Mouse (Mus musculus) left cerebral cortex, adult 18-20 months (tissue): ENCODE data around the gene Ccser1. TPM values are rescaled to one million over a fixed set of nuclear protein-coding genes. Genes with fewer than 3 reads are reported as not detected.

Experiments
- DNase-seq, 2 experiments: peaks; one replicate each; pipeline ENCODE4 v3.0.0; 2021 to 2022; ENCODE audit warnings: low spot score in 2 of 2, mixed read lengths in 1 of 2
- long read RNA-seq, 2 experiments: library from polyadenylated mRNA; stranded (forward); transcript quantifications; one replicate each; pipeline ENCODE4 v2.0.0; 2021
- total RNA-seq, 2 experiments: library from RNA; stranded (reverse); gene quantifications; 2 replicates each; pipeline ENCODE4 v1.2.3; 2021

Ccser1 gene
- 10 to 100 TPM; 29.7 to 30.9 TPM for total RNA-seq
- long read RNA-seq, experiment 1, partial matches to known transcripts, result 1 of 4 reads
- long read RNA-seq, experiment 1, other reads (novel, unspliced or antisense), result 3 of 4 reads
- long read RNA-seq, experiment 2, partial matches to known transcripts, result 1 of 6 reads
- long read RNA-seq, experiment 2, other reads (novel, unspliced or antisense), result 5 of 6 reads

DNA sequence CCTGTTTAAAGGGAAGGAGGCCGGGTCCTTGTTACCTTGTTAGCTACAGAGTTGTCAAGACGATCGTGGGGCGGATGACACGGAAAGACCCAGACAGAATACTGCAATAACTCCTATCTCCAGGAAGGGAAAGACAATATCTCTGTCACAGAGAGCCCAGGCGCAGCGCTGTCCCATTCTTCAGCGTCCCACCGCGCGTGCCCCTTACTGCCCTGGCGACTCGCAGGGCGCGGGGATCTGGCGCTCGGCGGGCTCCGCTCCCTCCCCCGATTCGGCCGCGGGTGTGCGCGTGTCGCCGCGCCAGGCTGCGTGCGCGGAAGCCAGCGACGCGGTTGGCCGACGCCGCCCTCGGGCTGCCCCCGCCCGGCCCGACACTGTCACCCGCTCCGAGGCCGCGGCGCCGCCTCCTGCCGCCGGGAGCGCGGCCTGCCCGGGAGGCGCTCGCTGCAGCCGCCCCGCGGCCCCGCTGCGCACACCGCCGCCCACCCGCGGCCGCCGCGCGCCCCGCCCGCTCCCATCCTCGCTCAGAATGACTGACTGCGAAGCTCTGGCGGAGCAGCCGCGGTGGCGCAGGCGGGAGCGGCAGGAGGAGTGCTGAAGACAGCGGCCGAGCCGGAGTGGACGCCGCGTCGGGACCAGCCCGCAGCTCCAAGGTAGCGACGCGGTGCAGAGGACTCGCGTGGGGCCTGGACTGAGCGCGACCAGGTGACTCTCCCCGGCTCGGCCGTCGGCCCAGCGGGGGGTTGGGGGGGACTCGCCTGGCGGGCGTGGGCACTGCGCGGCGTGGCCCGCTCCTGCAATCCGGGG, at the start of gene Ccser1:
TSS of gene Ccser1 (plus strand) at position 376 of the 807 bp plus-strand sequence.
- DNase-seq, result peak; percentile 63 to 81

DNA sequence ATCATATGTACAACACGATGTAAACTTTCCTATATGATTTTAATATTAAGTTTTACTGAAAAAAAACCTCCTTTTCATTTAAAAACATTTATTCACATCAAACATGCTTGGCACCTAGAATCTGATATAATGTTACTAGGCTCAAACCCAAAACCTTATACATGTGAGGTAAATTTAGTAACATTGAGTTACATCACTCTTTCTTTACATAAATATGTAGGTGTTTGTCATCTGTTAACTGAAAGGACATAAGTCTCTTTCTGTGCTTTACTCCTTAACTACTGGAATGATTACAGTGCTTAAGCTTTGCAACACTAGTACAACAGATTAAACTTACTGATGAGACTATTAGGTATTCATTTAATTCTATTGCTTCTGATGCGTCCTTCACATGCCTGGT, 43.7 kb upstream of the Ccser1 start:
- no peak for DNase-seq

DNA sequence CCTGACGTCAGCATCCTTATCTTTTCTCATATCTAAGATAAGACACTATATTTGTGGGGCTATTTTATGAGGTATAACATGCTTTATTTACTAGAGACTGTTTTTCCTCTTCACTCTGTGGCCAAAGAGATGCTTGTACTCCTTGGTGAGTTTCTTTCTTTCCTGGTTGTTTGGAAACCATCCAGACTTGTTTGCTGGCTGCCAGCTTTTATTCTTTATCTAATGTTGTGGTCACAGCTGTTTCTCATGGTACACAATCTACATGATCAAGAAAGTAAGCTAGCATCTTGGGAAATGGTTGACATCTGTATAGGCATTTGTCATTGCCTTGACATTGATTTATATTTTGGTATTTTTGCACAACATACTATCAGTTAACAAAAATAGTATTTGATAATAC, 37.1 kb upstream of the Ccser1 start:
- no peak for DNase-seq

DNA sequence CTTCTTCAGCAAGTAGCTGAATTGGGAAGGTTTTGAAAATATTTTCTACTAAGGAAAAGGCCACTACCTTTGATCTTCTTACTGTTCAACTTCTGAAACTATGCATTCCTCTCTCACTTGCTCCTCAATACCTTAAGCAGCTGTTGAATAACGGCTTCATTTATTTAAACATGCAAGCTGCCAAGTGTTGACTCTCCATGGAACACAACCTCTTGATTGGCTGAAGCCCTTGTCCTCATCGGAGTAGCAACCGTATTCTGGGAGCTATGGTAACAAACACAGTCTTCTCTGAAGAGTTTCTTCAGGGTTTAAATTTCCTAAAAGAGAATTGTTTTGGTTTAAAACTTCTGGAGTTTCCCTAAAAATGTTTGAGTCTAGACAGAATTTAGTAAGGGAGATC, 27.2 kb upstream of the Ccser1 start:
- DNase-seq, result no peak

DNA sequence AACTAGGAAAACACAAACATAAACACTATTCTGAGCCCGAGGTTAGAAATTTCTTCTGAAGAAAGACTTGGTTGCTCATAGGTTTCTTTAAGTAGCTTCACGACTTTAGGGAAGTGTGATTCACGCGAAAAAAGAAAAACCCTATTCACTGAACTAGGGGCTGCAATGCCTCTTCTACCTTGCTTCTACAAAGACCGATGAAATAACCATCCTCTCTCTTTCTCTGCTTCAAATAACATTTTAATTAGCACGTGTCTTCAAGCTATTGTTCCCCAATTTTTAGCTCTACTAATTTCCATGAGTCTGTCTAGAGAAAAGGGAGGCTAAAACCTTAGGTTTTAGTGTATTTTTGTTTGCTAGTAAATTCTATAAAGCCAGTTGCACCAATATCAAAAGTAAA, 25.5 kb upstream of the Ccser1 start:
- no peak for DNase-seq

DNA sequence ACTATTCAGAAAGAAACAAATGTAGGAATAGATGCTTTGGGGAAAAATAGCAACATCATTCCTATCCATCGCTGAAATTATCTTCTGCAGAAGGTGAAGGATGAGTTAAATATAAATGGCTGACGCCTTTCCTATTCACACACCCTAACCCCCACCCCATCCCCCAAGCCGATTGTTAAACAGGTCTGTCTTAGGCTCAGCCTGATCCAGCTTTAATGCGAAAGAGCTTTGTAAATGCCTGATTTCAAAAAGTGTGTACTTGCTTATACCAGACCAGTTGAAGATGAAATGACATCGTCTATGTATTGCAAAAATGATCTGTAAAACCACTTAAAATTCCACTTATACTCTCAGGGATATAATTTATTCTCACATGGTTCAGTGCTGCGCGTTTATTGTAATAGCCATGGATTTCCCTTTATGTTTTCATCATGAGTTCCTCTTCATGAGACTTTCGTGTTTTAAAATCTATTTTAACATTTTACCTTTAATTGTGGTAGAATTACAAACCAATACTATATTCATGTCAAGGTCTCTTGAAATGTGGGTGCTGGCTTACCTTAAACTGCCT, 25.0 kb upstream of the Ccser1 start:
- DNase-seq, result no peak

DNA sequence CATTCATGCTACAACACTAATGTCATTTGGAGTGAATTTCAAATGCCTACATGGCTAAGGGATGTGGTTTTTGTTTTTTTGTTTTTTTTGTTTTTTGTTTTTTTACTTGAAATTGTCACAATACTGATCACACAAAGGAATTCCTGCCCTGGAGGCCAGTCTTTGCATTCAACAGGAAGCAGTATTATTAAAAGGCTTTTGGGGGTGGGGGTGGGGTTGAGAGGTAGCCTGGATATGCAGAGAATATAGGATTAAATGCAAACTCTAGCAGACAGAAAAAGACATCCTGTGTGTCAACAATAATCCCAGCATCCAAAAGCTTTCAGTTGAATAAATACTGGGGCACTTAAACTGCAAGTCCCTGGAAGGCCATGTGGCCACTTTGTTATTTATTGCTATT, 24.4 kb upstream of the Ccser1 start:
- DNase-seq, result no peak

DNA sequence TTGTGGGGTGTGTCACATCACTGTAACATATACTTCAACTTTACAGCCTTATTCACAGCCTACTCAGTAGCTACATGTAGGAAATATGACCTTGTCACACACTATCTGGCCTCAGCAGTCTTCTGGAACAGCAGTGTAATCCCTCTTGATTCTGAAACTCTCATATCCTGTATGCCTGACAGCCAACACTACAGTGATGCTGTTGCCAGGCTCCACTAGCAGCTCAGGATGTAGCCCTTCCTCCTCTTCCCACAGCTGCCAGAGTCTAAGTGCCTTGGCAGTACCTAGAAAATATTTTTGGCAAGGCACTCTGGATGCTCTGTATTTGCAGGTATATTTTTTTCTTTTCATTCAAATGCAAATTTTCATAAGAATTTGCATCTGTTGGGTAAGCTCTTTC, 18.0 kb upstream of the Ccser1 start:
- DNase-seq, result no peak

DNA sequence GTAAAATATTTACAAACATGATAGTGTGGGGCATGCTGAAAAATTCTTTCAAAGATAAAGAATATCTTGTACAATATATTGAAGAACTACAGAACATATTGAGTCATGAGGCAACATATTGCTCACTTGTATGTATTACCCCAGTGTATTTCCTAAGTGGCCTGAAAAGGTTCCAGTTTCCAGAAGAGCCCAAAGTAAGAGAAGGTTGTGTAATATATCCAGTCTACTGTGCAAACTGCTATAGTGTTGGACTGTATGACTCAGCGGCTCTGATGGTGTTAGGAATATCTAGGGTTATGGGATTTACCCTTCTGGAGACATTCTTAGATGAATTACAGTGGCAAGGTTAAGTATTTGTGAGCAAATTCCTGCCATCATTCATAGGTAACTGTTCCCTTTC, 13.2 kb upstream of the Ccser1 start:
- no peak for DNase-seq

DNA sequence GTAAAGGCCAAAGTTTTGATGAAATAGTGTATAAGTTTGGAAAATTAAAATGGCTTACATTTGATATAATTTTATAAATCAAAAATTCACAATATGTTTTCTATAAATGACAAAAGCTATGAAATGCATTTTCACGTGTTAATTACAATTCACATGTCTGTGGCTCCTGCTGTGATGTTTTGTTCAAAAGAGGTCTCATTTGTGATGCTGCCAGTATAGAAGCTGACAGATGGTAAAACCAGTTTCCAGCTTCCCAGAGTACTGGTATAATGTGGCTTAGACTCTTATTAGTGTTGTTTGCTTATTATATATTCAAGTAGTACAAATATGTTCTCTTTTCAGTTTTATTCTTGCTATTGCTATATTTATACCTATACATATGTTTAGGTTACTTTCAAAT, 4.0 kb upstream of the Ccser1 start:
- DNase-seq, result no peak

DNA sequence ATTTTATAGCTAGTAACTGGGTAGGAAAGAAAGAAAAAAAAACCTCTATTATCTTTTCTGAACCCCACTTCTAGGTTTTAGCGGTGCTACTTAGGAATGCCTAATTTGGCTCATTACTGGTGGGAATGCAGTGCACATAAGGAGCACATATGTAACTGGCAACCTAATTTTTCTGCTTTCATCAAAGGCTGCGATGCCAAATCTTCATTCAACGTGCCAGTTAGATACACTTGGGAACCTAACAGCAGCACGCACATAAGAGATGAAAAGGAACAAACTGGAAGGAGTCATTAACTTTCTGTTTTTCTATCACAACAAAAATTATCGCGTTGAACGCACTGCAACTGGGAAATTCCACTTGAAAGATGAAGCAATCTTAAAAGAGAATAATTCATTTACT, 2.6 kb upstream of the Ccser1 start:
- DNase-seq, result no peak

DNA sequence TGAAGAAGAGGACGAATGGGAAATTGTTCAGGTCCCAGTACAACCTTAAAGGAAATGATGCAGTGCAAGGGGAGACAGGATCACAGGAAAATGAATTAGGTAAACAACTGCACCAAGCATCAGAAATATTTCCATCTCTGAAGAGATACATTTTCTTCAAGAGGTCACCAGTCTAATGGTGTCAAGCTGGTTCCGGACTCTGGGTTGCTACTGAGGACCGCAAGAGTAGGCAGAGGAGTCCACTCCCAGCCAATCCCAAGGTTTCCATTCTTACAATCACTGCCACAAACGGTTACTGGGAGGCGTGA, 529 bp upstream of the Ccser1 start:
- DNase-seq, result no peak

DNA sequence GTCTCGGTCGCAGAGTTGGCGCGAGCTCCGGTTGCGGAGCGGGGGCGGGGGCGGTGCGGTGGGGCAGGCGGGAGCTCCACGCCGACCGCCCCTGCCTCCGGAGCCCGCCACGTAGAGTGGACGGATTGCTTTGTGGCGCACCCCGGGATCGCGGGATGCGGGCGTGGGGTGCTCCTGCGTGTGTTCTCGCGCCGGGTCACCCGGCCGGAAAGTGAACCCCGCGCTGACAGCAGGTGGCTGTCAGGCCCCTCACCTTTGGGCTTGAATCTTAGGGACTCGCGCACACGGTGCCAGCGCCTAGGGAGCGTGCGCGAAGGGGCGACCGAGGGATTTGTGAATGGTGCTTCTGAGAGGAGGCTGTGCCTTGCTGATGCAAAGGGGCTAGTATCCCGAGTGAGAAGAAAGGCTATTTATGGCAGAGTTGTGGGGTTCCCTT, 650 bp downstream of the Ccser1 start:
- peak; percentile 30 to 45 for DNase-seq

DNA sequence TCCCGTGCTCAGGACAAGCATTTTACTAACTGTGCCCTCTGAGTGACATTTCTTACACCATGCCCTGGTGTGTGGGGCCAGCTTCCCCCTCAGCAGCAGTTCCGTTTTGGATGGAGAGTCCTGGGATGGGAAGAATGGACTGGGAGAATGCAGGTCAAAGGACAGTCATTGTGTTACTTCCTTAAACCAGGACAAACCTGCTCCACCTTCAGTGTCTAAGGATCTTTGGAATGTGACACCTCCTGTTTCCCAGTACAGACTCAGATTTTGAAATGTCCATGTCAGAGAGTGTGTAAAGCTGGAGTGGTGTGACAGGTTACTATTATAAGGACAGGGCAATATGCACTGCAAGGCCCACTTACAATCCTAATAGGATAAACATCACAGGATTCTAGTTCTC, 8.9 kb downstream of the Ccser1 start:
- no peak for DNase-seq

DNA sequence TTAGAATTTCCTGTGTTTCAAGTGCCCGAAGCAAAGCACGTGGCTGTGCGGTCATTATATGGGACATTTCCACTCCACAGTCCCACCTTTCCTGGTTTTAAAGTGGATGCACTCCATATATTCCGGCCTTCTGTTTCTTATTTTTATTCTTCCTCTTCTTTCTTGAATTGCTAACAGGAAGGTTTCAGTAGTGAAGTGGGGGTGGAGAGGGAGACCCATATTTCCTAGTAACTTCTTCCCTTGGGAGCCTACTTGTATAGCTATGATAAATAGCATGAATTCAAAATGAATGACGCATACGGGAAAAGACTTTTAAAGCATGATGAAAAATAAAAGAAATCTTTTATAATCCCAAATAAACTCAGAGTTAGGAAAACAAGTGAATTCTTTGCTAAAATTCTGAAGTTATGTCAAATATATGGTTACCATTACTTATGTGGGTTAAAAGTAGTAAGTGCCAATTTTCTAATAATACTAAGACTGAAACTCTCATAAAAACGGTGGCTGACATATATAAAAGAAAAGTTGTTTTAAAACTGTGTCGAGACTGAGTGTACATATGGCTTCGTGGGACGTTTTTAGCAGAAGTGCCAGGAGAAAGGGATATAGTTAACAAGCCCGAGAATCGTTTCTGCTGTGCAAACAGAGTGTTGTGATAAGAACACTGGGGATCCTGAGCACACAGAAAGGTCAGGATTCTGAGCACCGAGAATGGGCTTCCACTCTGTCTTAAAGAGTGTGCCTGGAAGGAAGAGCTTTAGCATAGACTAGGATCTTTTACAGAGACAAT, 11.7 kb downstream of the Ccser1 start:
- peak in 1 of 2 experiments; percentile 11 for DNase-seq

DNA sequence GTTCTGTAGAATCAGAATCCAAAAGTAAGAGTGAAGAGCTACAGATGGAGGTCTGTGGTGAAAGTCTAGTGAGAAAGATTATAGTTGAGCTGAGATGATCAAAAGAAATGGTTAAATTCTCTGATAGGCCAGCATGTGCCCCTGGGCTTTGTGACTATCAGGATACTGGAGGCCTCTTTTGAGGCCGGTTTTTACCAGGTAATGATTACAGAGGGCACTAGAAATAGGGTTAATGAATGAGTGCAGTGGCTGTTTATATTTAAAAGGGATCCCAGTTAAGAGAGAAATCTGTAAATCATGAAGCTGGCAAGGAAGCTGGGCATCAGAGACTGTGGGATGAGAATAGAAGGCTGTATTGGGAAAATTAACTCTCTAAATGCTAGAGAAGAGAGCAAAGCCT, 23.2 kb downstream of the Ccser1 start:
- DNase-seq, result no peak

DNA sequence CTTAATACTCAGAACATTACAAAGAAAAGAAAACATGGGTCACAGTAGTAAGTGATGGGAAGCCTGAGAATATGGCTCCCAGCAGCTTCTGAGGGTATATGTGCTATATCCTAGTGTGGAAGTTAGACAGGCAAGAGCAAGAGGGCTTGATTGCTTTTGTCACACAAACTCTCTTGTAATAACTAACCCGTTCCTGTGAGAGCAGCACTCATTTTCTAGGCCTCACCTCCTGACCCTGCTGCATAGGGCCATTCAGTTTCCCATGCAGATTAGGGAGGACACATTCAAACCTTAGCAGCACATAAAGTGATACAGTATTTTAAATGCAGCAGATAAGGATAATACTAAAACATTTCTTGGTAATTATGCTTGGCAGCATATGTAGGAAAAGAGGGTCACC, 25.9 kb downstream of the Ccser1 start:
- no peak for DNase-seq

DNA sequence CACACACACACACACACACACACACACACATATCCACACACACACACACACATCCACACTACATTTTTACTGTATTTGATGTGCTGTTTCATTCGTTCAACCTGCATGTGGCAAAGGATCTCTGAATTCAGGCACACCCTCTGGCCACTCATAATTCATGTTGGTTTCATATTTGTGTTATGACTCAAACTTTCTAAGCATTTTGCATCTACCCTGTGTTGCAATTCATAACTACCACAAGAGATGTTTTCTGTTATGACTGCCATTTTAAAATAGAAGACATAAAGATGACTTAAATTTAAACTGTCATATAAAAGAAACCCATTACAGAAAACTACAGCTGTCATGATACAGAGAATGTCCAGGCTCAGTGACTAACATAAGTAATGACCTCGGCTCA, 26.5 kb downstream of the Ccser1 start:
- DNase-seq, result no peak

DNA sequence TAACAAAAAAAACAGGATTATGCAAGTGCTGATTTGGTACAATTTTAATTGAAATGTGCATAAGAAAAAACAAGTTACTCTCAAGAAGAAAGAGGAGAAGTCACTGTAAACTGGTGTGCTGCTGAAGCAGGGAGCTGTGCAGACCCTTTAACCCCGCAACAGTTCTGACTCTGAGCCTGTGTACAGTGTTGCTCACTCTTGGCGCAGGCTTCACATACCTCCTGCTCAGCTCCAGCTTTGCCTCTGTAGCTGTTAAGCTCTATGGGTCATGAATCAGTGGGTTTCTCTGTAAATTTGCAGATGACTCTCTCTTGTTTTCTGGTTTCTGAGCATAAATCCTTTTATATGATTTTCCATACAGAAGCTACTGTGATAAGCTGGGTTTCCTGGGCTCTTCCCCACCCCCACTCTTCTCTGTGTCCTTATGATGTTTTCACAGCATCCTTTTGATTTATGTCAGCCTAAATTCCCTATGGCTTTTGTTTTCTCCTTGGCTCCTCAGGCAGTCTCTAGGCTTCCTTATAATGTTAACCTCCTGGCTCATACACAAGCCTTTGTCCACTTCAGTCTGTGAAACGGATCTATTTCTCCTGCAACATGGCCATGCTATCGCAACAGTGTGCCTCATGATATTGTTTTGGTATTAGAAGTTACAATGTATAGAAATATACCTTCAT, 30.1 kb downstream of the Ccser1 start:
- DNase-seq, result no peak

DNA sequence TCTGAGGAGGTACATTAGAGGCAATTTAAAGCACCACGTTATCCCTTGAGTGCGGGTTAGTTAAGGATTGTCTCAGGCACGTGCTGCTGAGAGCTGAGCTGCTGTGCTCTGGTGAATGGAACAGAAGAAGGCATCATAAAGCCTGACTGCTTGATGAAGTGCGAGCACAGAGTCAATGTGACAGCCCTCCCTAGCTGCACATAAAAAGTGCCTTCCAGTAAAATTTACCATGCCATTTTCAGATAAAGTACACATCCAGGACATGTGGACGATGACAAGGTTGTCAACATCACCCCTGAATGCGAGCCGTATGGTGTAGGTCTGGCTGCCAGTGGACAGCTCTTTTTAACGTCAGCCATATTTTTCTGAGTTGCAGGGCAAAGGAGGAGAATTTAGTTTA, 35.6 kb downstream of the Ccser1 start:
- DNase-seq, result no peak

DNA sequence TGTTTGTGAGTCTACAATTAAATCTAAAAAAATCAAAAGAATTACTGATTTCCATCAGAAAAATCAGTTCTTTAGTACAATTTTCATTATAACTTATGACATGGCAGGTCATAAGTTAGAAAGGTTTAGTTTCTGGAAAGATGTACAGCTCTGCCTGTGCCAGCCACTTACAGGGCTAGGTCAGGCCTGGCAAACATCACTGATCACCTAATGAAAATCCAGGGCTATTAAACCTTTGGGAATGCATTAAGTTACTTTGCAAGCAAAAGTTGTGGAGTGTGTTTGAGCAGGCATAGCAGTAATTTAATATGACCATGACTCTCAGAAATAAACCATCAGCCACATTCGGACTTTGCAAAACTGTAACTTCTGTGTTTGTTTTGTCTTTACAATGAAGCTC, 36.4 kb downstream of the Ccser1 start:
- no peak for DNase-seq

DNA sequence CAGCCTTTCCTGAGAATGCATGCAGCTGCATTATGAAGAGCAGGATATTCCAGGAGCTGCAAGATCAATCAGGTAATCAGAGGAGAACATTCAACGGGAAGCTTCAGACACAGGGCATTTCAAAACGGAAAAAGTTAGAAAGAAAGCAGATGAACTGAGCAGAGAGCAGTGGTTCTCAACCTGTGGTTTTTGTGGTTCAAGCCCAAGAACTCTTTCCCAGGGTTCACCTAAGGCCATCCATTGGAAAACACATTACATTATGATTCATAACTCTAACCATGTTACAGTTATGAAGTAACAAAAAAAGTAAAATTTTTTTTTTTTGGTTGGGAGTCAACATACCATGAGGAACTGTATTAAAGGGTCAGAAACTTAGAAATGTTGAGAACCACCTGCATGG, 37.6 kb downstream of the Ccser1 start:
- no peak for DNase-seq
